Mouse (Mus musculus): ENCODE measurements at regions not wholly inside any gene's neighbourhood (a gene's known extent, or its start where the extent isn't known, plus 50 kb on each side); places are given as distances from the start of the nearest gene placed in this dataset.
A peak's percentile ranks its signal among the peaks of the same experiment; 100 is the strongest.

DNA sequence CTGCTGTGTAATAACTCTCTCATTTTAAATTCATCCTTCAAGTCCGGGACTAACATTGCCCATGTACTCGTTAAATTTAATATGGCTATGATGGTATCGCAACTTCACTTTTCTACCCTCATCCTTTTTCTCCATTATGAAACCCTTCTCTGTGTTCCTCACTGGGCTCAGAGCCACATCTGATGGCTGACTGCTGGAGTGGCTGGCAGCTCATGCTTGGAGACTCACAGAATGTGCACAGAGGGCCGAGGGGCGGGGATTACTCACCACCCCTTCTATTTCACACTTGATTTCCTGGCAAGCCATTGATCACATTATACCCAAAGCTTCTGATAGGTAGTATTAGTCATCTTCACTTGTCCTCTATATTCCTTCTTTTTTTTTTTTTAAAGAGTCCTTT is 81.1 kb upstream of the Vwde start:
- no peak for DNase-seq (ENCODE audit: low read depth, low spot score)

- DNase-seq (ENCODE audit: low read depth, low spot score) = no peak
Observed at GRCm38 (mm10) chr6:13298171-13298570, 73.4 kb upstream of the Vwde start.

DNA sequence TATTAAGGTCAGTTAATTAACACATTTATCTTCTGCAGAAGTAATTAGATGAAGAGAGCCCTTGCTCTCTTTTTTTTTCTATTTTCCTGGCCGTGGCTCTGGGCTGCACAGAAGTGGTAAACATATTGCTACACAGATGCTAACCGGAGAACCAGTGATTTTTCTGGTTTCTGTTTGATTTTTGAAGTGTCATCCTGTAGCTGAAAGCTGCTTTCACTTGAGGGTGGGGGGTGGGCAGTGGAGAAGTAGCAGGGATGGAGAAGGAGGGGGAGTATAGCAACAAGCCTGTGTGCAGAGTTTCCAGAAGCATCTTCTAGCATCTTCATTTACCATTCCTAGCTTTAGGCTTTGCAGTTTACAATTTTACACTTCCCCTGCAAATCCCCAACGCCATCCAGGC is 72.3 kb upstream of the Vwde start:
- no peak for DNase-seq (ENCODE audit: low read depth, low spot score)

DNA sequence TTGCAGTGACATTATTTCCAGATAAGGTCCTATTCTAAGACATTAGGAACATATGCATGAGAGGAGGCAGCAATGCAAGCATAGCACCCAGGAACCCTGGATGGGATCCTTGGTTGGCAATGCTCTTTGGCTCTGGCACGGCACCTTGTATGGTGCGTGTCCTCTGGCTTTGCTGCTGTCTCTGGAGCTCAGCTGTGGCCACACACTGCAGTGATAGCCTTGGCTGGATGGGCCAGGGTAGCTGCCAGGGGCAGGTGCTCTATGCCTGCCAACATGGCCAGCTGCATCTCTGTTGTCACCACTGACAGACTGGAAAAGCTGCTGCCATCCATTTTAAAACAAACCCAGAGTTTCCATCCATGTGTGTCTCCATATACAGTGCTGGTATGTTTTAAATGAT is 71.3 kb upstream of the Vwde start:
- DNase-seq (ENCODE audit: low read depth, low spot score) = no peak

- DNase-seq (ENCODE audit: low read depth, low spot score) = no peak
Observed at GRCm38 (mm10) chr6:13294393-13294792, 69.6 kb upstream of the Vwde start.

GRCm38 (mm10) chr6:13288500-13288899 is 63.7 kb upstream of the Vwde start:
- DNase-seq (ENCODE audit: low read depth, low spot score) = no peak

GRCm38 (mm10) chr6:13287812-13288211 is 63.0 kb upstream of the Vwde start:
- DNase-seq (ENCODE audit: low read depth, low spot score) = no peak

DNA sequence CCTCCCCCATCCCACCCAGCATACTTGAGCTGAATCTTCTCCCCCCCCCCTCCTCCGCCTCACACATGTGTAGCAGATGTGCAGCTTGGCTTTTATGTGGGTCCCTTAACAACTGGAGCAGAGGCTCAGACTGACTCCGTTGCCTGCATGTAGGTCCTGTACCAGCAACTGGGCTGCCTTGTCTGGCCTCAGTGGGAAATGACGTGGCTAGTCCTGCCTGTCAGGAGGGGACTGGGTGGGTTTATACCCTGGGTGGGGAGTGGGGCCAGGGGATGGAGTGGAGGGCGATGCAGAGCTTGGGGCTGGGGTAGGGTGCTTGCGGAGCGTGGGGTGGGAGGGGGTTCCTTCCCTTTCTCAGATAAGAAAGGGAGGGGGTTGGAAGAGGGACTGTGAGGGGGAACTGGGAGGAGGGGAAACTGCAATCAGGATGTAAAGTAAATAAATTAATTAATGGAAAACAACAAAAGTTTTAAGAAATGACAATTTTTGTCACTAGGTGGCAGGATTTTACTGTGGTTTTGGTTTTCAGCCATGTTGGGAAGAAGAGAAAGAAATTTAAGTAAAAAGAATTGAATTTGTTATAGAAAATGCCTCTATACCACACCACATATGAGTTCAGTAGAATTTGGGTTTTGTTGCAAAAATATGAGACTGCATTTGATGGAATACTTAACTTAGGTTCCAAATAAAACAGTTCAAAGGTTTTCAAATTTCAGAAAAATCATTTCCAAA is 61.9 kb upstream of the Vwde start:
- no peak for DNase-seq (ENCODE audit: low read depth, low spot score)

DNA sequence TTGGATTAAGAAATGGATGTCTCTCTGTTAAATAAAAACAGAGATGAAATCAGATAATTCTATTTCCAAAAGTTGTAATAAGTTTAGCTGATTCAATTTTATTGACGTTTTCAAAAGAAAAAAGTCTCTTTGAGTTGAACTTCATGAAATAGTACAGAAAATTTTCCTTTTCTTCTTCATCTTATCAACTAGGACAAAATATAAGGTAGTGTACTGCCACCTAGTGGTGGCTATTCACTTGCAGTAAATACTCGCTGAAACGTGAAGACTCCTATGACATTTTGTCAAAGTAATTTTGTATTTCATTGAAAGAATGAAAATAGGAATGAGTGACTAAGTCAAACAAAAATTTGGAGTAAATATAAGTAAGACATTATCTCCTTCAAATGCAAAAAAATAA is 56.1 kb upstream of the Vwde start:
- peak; percentile 42 for DNase-seq (ENCODE audit: low read depth, low spot score)

Data from retina, postnatal 7 days (tissue).